Mouse (Mus musculus) left cerebral cortex, postnatal 14 days (tissue): Measurements from ENCODE around the gene Zfp598. TPM values are rescaled to one million over a fixed set of nuclear protein-coding genes. Genes with fewer than 3 reads are reported as not detected.

Experiments used
- DNase-seq, 2 experiments: peaks; one replicate each; pipeline ENCODE4 v3.0.0; 2021 to 2022; ENCODE audit warnings: low spot score in 2 of 2, mixed read lengths in 1 of 2
- intact Hi-C: fragments of 180-260 bp; cut with DNase I; formaldehyde crosslinking; loops from one replicate; pipeline ENCODE4 v1.15.1; 2025
- total RNA-seq, 2 experiments: library from RNA; stranded (reverse); gene quantifications; 2 replicates each; pipeline ENCODE4 v1.2.3; 2021

Zfp598 gene
- total RNA-seq, 2 experiments from 2014 or later = 37.9 to 39.3 TPM

DNA sequence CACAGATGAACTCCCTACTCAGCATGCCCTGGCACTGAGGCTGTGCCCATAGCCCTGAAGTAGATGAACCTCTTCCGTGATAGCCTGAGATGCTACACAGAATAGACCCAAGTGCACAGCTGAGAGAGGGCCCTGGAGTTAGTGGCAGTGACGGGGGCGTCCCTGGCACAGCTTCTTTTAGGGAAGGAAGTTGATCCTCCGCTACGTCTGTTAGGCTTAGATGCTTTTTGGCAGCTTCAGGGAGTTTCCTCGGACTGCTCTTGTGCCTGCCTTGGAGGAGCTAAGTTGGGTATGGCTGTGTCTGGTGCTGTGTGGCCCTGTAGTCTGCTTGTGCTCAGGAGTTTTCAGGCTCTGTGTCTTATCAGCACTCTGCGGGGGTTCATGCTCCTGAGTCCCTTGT, 4.8 kb downstream of the Zfp598 start:
- peak; percentile 49 to 53 for DNase-seq
- intact Hi-C loops = no loop called here

DNA sequence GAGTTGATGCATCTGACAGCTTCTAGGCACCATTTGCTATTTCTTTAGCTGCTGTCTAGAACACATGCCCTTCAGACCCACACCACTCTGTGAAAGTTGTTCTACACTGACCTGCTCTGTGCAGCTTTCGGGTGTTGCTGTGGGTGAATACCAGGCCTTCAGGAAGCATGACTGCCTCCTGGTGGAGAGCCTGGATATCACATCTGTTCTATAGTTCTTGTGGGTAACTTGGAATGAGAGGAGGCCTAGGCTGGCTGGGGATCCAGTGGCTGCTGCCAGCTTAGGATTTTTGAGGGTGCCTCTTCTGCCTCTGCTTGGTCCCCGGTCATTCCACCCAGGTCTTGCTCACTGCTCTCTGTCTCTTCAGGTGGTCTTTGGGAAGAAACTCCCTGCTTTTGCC, 6.7 kb downstream of the Zfp598 start:
- intact Hi-C loops = no loop called here
- peak; percentile 75 to 87 for DNase-seq

DNA sequence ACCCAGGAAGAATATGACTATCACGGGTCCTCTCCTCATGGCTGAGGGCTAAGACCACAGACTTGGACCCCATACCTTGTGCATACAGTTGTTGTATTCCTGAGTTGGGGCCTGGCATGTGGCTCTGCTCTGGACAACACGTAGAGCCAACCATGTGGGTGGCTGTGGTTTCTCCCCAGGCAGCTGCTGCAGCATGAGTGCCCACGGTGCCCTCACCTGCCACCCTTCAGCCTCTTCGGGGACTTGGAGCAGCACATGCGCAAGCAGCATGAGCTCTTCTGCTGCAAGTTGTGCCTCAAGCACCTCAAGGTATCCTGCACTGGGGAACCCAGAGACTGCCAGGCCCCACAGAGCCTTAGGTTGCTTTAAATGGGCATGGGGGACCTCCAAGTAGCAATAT, 7.4 kb downstream of the Zfp598 start:
- no peak for DNase-seq
- intact Hi-C loops = no loop called here

DNA sequence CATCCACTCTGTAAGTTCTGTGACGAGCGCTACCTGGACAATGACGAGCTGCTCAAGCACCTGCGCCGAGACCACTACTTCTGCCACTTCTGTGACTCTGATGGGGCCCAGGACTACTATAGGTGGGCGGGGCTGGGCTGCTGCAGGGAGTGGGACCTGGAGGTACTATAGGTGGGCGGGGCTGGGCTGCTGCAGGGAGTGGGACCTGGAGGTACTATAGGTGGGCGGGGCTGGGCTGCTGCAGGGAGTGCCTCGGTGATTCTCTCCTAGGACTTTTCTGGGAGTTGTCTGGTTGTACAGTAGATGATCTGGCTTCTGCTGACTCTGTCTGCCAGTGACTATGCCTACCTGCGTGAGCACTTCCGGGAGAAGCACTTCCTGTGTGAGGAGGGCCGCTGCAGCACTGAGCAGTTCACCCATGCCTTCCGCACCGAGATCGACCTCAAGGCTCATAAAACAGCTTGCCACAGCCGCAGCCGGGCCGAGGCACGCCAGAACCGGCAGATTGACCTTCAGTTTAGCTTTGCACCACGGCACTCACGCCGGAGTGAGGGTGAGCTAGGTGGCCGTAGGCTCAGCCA, 8.1 kb downstream of the Zfp598 start:
- intact Hi-C loops = no loop called here
- no peak for DNase-seq

DNA sequence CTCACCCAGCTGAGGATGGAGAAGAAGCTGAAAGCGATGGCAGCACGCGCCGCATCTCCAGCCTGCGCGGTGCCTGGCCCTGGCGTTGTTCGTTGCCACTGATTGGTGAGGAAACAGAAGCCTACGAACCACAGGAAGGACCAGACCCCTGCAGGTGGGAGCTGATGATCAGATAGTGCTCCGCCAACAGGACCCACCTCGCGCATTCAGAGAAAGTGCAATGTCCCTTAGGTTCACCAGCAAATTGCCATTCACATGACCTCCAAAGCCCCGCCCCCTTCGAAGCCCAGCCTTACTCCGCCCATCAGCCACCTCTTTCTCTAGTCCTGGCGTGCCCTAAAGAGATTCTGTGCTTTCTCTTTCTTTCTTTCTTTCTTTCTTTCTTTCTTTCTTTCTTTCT, 17.0 kb downstream of the Zfp598 start:
- DNase-seq = no peak
- intact Hi-C loops = no loop called here

DNA sequence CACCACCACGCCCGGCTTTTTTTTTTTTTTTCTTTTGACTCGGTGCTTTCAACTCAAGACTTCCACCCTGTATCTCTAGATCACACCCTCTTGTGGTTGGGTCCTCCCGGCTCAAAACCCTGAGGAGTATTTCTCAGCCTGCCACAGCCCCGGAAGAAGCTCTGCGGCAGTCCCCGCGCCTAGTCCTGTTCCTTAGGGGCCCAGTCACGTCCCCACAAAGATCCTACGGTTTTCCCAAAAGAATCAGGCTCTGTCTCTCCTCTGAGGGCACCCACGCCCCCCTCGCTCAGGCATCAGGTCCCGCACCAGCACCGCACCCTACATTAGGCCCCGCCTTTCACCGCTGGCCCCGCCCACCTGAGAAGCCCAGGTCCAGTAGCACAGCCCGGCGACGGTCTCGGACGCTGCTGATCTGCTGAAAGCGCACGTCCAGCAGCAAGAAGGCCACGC, 17.7 kb downstream of the Zfp598 start:
- no peak for DNase-seq
- intact Hi-C loops = no loop called here

DNA sequence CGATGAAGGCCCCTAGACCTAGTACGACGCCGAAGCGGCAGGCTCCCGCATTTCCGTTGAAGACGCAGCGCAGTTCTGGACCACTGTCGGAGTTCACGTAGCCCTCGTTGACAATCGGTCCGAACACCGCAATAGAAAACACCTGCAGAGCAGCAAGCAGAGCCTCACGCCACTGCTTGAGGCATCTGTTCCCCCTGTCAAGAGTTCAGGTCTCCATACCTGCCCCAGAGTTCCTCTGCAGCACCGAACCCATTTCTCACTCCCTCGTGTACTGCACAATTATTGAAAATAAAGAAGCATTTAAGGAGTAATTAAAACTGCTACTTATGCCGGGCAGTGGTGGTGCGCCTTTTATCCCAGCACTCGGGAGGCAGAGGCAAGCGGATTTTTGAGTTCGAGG, 18.1 kb downstream of the Zfp598 start:
- no peak for DNase-seq
- intact Hi-C loops = no loop called here

DNA sequence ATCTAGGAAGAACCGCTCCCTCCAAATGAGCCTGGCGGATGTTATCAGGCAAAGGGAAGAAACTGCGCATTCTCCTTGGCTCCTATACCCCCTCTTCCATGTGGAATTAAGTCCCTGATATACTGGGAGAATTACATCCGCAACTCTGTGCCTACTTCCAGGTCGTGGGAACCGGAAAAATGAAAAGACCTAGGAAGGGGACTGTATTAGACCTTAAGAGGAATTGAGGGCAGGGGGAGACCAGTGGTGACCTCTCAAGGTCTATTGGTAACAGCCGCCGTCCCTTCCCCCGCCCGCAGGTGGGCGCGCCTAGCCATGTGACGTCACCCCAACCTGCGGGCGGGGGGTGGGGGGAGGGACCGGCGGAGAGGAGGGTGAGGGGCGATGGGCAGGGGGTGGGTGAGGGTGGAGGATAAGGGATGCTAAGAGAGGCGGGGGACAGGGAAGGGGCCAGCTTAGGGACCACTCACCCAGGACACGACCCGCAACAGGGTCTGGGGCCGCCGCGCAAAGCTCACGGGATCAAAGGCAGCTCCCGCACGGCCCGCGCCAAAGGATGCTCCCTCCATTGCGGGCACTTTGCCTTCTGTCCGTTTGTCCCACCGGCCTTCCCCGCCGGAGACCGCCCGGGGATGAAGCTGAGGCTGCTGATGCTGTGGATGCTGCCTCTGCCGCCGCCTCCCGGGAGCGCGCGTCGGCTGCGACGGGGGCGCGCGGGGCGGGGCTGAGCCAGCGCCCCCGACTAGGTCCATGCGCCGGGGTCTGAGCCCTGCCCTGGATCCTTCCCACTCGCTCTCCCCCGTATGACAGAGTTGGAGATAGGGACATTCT, 20.0 kb downstream of the Zfp598 start, which contains the start of gene Syngr3:
Syngr3 (minus strand) TSS at position 705 of the 831 bp plus-strand sequence.
- intact Hi-C loops = no loop called here
- peak in 1 of 2 experiments; percentile 41 for DNase-seq

DNA sequence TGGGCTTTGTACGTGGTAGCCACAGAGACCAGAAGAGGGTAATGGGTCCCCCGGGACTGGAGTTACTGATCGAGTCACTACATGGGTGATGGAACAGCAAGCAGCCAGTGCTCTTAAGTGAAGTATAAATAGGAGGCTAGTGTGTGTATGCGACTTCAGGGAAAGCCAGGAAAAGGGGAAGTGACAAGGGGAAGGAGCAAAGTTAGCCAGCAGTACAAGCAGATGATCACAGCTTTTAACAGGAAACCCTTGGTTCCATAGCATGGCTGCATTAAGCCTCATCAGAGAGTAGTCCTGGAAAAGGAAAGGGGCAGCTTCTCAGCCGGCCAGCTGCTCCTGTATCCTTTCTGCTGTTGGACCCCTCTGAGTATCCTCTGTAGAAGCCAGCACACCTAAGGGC, 22.9 kb downstream of the Zfp598 start:
- DNase-seq = no peak
- intact Hi-C loops = no loop called here

DNA sequence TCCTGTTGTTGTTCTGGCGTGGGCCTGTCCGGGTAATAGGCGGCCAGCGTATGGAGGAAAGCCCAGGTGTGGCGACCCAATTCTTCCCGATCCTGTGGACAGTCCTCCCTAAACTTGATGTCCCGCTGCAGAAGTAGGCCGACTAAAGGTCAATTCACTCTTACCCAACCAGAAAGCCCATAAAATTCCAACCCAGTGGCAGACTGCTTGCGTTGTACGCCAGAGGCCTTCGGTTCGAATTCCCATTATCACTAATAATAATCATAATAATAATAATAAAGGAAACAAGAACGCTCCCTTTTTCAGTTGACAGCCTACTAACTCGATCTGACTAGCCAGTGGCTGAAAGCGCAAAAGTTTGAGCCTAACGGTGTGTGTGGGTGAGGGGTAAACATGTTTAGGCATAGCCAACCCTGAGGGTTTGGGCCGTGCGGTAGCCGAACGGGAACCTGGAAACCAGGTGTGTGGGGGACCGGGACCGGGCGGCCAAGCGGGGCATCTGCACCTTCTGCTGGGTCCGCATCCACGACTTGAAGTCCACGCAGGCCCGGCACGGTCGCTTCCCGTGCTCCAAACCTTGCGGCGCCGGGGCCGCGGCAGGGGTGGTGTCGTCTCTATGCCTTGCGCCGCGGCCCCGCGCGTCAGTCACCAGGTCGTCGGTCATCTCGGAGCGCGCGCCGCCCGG, 26.0 kb downstream of the Zfp598 start:
- DNase-seq = no peak
- intact Hi-C loops = no loop called here

DNA sequence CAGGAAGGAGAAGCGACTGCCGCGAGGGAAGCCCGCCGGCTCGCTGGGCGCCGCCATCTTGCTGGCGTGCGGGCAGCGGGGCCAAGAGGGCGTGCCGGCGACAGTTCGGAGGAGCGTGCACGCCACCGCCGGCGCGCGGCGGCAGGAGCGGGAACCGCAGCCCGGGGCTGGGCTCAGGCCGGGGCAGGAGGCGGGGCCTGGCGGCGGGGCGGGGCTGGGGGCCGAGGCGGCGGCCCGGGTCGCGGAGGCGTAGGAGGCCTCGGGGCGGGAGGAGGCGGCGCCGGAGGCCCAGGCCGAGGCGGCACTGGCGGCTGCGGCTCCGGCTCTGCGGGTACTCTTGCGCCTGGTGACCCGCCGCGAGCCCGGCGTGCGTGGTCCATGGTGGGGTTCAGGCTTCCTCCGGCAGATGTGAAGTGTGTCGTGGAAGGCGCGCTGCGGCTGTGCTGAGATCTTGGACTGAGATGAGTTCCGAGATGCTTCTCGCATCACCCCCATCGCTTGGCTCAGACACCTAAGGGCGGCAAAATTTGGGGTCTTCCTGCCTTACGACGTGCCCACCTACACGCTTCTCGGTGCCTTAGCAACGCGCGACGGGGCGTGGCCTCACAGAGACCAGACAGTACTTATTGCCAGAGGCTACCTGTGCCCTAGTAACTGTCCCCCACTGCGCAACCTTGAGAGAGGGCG, 26.7 kb downstream of the Zfp598 start, which contains the start of the genes Gfer and Noxo1:
Gfer (minus strand) TSS at position 146 of the 687 bp plus-strand sequence.
Noxo1 (plus strand) TSS at position 224 of the 687 bp plus-strand sequence.
- intact Hi-C loops = no loop called here
- DNase-seq = peak; percentile 59 to 85

DNA sequence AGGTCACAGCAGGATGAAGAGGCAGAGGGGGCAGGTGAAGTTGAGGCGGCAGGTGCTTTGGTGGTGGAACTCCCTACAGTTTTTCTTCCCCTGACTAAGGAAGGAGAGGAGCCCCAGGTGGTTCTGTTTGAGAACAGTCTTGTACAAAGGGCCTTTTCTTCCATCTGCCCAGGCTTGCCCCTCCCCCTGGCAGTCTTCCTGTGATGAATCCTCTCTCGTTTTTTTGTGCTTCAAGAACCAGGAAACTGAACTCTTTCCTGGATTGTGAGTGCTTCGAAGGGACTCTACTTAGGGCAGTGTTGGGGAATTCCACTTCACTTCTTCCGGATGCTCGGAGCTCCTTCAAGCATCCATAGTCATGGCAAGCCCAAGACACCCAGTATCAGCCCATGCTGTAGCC, 28.5 kb downstream of the Zfp598 start:
- peak in 1 of 2 experiments; percentile 52 for DNase-seq
- intact Hi-C loops = no loop called here

DNA sequence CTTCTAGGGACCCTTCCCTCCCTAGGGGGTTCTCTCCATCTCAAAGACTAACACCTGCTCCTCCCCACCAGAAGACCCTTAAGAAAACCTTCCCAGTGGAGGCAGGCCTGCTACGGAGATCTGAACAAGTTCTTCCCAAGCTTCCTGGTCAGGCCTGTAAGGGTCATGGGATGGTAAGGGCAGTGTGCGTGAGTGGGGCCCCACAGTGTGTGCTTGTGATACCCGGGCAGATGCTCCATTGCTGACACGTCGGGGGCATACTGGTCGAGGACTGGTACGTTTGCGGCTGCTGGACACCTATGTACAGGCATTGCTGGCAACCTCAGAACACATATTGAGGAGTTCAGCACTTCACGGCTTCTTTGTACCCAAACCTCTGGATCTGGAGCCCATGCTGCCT, 29.2 kb downstream of the Zfp598 start:
- DNase-seq = no peak
- intact Hi-C loops = no loop called here

DNA sequence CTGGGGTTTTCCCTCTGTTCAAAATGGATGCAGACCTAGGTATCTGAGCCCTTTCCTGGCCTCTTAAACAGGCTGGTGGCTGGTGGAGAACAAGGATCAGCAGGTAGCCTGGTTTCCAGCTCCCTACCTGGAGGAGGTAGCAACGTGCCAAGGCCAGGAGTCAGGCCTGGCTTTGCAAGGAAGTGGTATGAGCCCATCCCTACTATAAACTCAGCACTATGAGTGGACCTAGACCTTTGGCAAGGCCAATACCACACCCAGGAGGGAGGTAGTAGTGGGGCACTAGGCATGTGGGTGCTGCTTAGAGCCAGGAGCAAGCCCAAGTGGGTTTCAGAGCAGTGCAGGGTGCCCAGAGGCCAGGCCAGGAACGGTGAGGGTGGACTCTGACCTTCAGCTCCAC, 30.0 kb downstream of the Zfp598 start:
- no peak for DNase-seq
- intact Hi-C loops = no loop called here

DNA sequence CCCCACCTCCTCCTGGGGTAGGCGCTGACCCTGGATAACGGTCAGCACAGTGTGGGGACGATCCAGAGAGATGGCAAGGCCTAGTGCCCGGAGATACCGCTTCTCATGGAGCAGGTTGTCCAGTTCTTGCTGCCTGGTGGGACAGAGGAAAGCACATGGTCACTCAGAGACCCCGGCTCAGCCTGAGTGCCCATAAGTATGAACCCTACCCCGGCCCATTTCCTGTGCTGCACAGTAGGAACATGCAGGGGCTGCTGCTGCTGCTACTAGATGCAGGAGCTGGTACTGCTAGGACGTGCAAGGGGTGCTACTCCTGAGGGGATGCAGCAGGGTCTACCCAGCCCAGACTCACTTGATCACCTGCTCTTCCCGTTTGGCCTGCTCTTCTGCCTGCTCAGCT, 31.8 kb downstream of the Zfp598 start:
- intact Hi-C loops = no loop called here
- DNase-seq = no peak

DNA sequence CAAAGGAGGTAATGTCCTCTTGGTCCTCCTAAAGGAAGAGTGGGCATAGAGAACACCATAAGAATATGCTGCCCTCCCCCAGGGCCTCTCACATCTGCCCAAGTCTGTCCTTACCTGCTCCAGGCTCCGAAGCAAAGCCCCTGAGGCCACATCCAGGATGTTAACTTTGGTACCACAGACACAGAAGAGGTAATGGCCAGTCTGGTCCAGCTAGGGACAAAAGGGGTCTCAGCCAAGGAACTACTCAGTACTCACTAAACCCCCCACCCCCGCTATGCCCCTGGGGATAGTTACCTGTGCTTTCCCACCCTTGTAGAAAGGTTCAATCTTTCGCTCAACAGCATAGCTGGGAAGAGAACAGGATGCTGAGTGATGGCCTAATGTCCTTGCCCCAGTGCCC, 36.3 kb downstream of the Zfp598 start:
- intact Hi-C loops = no loop called here
- no peak for DNase-seq

DNA sequence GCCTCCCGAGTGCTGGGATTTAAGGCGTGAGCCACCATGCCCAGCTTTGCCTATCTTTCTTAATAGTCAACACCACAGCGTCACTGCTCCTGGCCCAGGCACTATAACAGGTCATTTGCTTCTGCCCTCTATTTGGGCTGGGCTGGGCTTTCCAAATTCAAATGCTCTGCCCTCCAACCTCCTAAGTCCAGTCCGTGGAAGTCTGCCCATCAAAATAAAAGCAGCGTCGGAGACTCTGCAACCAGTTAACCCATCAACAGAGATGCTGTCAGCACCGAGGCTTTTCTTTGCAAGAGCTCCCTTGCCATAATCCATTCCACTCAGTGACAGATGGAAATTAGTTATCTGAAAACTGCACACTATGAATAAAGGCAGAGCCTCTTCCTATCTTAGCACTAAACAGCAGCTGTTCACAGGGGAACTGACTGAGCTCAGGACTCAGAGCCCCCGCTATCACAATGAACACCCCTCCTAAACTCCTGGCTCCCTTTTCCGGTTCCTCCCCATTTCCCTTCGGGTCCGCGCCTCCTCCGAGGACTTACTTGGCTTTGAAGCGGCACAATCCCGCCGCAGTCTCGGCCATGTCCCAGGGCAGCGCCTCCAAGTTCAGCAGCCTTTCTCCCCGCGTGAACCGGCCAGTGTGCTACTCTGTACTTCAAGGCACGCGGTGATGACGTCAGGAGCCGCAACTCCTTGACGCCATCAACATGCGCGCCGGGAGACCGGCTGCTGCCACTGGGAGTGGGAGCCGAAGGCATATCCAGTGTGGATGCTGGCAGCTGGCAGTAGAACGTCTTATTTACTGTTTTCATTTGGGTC, 37.7 kb downstream of the Zfp598 start, which contains the start of gene Tbl3:
Tbl3 (minus strand) TSS at position 679 of the 819 bp plus-strand sequence.
- intact Hi-C loops = loop anchor here (1.0 kb wide), 1 partner anchor 12 kb away; no protein-coding TSS in a partner anchor
- DNase-seq = peak; percentile 94 to 97

DNA sequence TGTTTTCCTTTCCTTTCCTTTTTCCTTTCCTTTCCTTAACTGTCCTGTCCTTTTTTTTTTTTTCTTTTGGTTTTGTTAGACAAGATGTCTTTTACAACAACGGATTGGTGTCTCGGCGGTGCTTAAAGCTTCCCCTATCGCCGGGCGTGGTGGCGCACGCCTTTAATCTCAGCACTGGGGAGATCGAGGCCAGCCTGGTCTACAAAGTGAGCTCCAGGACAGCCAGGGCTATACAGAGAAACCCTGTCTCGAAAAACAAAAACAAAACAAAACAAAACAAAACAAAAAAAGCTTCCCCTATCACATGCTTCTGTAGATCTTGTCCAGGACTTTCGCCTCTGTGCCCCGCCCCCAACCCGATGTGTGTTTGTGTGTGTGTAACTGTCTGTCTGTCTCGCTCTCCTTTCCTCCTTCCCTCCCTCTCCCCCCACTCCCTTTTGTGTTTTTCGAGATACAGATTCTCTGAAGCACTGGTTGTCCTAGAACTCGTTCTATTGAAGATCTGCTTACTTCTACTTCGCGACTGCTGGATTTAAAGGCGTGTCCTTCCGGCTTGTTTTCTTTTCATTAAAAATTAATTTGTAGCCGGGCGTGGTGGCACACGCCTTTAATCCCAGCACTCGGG, 38.4 kb downstream of the Zfp598 start:
- intact Hi-C loops = loop anchor here (1.0 kb wide), 1 partner anchor 11 kb away; no protein-coding TSS in a partner anchor

More for the DNA sequence above, 38.4 kb downstream of the Zfp598 start:
- DNase-seq = no peak
